Mouse (Mus musculus): Measurements from ENCODE around the gene Pygo2. TPM values are rescaled to one million over a fixed set of nuclear protein-coding genes. Genes with fewer than 3 reads are reported as not detected.

The Pygo2 gene
- polyA plus RNA-seq (2012): 160 and 240 TPM in 2 replicates

DNA sequence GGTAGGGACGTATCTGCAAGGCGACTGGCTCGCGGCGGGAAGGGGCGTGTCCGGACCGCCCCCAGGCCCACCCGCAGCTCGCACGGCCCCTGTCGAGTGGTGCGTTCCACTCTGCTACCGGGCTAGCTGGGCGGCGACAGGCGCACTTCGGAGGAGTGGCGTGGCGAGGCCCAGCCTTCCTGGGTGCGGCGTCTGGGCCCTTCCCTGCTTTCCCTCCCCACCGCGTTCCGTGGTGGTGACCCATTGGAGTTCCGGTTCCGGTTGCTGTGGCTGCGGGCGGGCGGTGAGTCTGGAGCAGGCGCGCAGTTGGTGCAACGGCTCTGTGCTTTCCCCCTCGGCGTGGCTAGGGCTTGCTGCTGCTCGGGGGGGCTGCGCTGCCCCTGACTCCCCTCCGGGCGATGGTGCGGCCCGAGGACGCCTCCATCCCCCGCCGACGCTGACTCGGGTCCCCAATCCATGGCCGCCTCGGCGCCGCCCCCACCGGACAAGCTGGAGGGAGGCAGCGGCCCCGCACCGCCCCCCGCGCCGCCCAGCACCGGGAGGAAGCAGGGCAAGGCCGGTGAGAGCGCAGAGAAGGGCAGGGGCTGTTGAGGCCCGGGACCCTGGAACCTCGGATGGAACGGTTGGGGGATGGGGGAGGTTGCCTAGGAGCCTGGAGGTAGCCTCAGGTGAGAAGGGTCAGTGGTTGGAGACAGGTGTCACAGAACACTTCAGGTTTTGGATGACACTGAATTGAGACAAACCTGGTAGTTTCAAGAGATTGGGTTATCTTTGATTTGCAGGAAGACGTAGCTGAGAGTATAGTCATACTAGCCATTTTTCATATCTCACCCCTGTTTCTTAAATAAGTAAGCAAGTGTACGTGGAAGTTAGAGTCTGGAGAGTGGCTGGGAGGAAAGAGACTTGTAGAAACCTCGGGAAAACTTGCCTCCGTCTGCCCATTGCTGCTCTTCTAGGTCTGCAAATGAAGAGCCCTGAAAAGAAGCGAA lies at the start of gene Pygo2:
Gene Pygo2, plus strand, starts transcription at position 44 of the 989 bp plus-strand sequence.
- no peak for TF ChIP-seq GATA1 (IDR thresholded peaks at IDR 0.05; ENCODE audit: low read length)

DNA sequence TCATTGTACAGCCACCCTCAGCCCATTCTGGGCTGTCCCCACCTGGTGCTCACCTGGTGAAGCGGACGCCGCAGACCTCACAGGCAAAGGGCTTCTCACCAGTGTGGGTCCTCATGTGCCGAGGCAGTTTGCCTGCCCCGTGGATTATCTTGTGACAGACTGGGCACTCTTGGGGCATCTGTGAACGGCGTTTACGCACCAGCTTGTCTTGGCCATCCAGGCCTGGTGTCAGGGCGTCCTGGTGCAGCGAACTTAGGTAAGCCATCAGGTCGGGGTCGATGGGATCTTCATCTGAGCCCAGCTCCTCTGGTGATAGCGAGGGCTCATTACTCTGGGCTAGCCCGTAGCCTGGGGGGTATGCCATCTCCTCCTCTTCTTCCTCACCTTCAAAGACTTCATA lies 49.7 kb upstream of the Pygo2 start:
- no peak for TF ChIP-seq GATA1 (IDR thresholded peaks at IDR 0.05; ENCODE audit: low read length)

DNA sequence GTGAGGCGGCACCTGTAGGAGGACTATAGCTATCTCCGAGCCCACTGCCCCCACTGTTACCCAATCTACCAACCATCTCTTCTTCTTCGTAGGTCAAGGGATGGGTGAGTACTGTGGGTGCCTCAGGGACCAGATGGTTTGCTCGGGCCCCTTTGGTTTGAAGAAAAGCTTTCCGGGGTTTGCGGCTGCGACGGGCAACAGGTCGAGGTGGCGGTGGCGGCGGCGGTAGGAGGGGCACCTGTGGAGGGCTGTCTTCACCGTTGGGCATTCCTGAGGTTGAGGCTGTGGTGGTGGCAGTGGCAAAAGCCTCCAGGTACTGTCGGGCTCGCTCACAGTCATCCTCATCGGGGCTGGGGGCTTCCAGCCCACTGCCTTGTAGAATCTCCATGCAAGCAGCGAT lies 49.3 kb upstream of the Pygo2 start:
- TF ChIP-seq GATA1 (IDR thresholded peaks at IDR 0.05; ENCODE audit: low read length): no peak

DNA sequence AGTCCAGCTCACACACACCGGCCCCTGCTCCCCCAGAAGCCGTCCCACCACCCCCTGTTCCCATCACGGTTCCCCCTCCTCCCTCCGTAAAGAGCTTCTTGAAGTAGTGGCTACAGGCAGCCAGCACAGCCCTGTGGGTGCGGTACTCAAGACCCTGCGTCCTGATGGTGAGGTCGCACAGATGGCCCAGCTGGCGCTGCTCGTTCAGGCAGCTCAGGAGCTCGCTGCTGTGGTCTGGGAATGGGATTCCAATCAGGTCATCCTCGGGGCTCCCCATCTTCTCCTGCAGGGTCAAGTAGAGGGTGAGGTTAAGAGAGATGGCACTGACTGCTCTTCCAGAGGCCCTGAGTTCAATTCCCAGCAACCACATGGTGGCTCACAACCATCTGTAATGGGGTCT lies 48.8 kb upstream of the Pygo2 start:
- no peak for TF ChIP-seq GATA1 (IDR thresholded peaks at IDR 0.05; ENCODE audit: low read length)

GRCm38 (mm10) chr3:89382033-89382882 lies 47.8 kb upstream of the Pygo2 start:
- TF ChIP-seq GATA1 (IDR thresholded peaks at IDR 0.05; ENCODE audit: low read length): no peak

- no peak for TF ChIP-seq GATA1 (IDR thresholded peaks at IDR 0.05; ENCODE audit: low read length)
These were observed 47.1 kb upstream of the Pygo2 start for GRCm38 (mm10) chr3:89382950-89383349.

DNA sequence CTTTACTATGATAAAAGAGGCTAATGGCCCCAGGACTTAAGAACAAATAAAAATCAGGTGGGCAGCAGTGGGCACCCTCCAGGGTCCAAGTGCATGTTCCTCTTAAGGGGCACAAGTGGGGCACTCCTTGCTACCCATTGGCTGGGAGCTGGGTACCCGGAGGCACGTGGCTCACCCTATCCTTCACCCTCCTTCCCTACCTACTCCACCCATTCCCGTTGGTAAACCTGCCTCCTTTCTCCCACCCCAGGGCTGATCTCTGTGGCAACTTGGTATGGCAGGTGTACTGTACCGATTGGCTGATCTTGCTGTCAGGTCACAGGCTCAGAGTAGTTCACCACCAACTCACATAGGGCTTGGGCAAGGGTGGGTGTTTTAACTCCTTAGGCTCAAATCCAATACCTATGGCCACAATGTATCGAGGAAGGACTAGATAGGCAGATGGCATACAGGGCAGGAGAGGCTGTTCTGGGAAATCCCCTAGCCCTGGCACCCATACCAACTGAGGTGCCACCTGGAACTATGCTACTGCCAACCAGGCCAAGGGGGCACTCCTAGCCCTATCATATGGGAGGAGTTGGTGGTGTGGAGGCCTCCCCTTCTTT lies 46.3 kb upstream of the Pygo2 start:
- TF ChIP-seq GATA1 (IDR thresholded peaks at IDR 0.05; ENCODE audit: low read length): no peak

DNA sequence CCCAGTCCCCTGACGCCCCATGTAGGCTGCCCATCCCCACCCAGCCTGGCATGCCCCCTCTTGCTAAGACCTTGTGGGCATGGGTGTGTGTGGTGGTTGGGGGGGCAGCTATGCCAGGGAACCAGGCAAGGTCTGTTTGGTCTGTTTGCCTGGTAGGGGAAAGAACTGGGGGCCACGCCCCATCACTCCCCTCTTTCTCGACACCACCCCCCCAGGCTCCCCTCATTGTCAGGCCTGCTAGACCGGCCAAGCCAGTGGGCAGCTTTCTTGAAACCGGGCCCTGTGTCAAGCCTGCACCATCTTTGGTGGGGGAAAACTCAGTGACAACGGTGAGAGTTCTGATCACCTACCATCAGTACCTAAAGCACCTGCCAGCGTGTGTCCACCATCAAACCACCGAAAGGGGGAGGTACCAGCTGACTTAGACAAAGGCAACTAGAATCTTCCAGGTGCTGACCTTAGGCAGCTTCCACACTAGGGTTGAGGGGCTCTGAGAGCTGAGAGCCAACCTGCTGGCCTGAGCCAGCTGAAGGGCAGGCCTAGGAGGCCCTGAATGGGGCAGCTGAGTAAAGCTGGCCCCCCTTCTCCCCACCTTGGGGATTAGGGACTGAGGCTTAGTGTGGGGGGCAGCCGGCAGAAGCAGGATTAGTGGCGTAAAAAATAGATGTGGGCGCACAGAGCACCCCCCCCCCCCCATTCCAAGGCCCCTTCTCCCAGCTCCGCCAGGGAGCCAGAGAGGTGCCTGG lies 45.5 kb upstream of the Pygo2 start:
- TF ChIP-seq GATA1 (IDR thresholded peaks at IDR 0.05; ENCODE audit: low read length): no peak

DNA sequence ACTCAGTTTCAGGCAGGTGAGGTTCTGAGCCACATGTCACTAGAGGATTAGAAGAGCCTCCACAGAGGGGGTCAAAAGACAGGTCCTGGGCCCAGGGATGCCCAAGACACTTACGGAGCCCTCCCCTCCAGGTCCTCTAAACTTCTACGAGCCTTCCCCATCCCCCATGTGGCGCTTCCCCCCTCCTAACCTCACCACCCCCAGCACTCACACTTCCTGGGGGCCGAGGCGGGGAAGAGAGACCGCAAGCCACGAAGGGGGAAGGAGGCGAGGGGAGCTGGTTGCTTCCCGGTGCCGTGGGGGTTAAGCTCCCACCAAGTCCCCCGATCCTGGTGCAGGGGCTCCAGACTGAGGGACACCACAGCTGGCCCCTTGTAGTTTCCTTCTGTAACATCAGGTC lies 44.6 kb upstream of the Pygo2 start:
- no peak for TF ChIP-seq GATA1 (IDR thresholded peaks at IDR 0.05; ENCODE audit: low read length)

DNA sequence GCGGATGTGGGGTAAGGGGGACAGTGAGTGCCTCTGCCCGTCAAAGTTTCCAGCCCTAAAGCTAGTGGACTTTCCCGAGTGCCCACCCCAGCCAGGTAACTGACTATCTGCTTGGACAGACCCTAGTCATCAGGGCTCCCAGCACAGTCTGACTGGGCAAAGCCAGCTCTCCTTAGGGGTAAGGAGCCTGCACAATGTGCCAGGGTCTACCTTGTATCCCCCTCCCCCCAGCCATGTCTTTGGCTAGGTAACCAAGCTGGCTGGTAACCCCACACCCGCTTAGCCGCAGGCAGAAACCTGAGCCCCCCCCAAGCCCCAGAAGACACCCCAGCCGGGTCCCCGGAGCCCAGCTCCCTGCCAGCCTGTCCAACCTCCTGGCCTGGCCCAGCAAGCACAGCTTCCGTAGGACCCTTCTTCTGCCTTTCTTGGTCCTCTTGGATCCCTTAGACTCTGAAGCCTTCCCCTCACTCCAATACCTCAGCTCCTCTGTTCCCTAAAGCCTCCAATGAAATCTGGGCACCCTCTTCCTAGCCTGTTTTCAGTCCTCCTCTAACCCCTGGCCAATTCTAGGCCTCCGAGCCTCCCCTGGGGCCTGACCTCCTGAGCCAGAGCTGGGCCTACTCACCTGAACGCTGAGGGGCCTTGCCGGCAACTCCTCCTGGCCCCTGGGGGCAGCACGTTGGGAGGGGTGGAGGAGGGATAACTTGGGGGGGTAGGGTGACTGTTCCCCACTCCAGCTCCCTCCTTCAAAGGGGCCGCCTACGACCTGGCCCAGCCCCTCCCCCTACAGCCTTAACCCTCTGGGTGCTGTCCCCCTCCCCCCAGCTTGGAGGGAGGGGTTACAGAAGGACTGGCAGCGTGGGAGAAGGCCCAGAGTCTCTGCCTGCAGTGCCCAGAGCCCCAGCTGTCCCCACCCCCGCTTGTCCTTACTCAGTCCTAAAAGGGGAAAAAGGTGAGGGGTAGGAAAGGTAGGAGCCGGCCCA lies 43.3 kb upstream of the Pygo2 start:
- no peak for TF ChIP-seq GATA1 (IDR thresholded peaks at IDR 0.05; ENCODE audit: low read length)

DNA sequence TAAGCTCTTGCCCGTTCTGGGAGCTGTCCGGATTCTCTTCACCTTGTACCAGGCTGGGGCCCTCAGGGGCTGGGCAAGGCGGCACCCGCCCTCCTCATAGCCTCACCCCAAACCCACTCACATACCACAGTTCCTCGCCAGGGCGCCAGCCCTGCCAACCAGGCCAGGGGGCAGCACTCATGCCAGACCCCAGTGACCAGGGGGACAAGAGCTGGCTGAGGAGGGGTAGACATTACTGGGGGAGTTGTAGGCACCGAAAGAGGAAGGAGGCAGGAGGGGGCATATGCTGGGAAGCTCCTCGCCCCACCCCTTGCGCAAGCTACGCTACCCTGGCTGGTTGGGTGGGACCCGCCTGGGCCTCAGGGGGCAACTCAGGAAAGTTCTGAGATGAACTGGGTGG lies 42.4 kb upstream of the Pygo2 start:
- no peak for TF ChIP-seq GATA1 (IDR thresholded peaks at IDR 0.05; ENCODE audit: low read length)

- no peak for TF ChIP-seq GATA1 (IDR thresholded peaks at IDR 0.05; ENCODE audit: low read length)
These were observed 41.7 kb upstream of the Pygo2 start for GRCm38 (mm10) chr3:89388134-89388881.
